Mouse (Mus musculus): ENCODE results near the gene Efna5. TPM values are rescaled to one million over a fixed set of nuclear protein-coding genes. Genes with fewer than 3 reads are reported as not detected.

Efna5 gene
- polyA plus RNA-seq, 1 experiment from 2014 or later = 3.2 TPM

GRCm38 (mm10) chr17:62657832-62658630, 223.1 kb downstream of the Efna5 start:
- no peak for DNase-seq (ENCODE audit: low spot score)

- DNase-seq (ENCODE audit: low spot score) = no peak
Observed at GRCm38 (mm10) chr17:62657051-62657450, 224.1 kb downstream of the Efna5 start.

- no peak for DNase-seq (ENCODE audit: low spot score)
Observed at GRCm38 (mm10) chr17:62656591-62656990, 224.5 kb downstream of the Efna5 start.

- DNase-seq (ENCODE audit: low spot score) = no peak
Observed at GRCm38 (mm10) chr17:62655819-62656355, 225.2 kb downstream of the Efna5 start.

- no peak for DNase-seq (ENCODE audit: low spot score)
Observed at GRCm38 (mm10) chr17:62652451-62652850, 228.7 kb downstream of the Efna5 start.

GRCm38 (mm10) chr17:62651696-62652095, 229.4 kb downstream of the Efna5 start:
- DNase-seq (ENCODE audit: low spot score) = no peak

GRCm38 (mm10) chr17:62649293-62649950, 231.7 kb downstream of the Efna5 start:
- no peak for DNase-seq (ENCODE audit: low spot score)

GRCm38 (mm10) chr17:62646836-62647235, 234.3 kb downstream of the Efna5 start:
- no peak for DNase-seq (ENCODE audit: low spot score)

- no peak for DNase-seq (ENCODE audit: low spot score)
Observed at GRCm38 (mm10) chr17:62642447-62643145, 238.5 kb downstream of the Efna5 start.

- DNase-seq (ENCODE audit: low spot score) = no peak
Observed at GRCm38 (mm10) chr17:62640654-62641053, 240.5 kb downstream of the Efna5 start.

GRCm38 (mm10) chr17:62636896-62637295, 244.2 kb downstream of the Efna5 start:
- no peak for DNase-seq (ENCODE audit: low spot score)

GRCm38 (mm10) chr17:62634937-62635336, 246.2 kb downstream of the Efna5 start:
- DNase-seq (ENCODE audit: low spot score) = no peak

- DNase-seq (ENCODE audit: low spot score) = no peak
Observed at GRCm38 (mm10) chr17:62628474-62628873, 252.6 kb downstream of the Efna5 start.

- DNase-seq (ENCODE audit: low spot score) = no peak
Observed at GRCm38 (mm10) chr17:62627508-62627907, 253.6 kb downstream of the Efna5 start.

- no peak for DNase-seq (ENCODE audit: low spot score)
Observed at GRCm38 (mm10) chr17:62625646-62626020, 255.5 kb downstream of the Efna5 start.

GRCm38 (mm10) chr17:62624804-62625645, 256.1 kb downstream of the Efna5 start:
- DNase-seq (ENCODE audit: low spot score) = no peak

- no peak for DNase-seq (ENCODE audit: low spot score)
Observed at GRCm38 (mm10) chr17:62623224-62623623, 257.9 kb downstream of the Efna5 start.

- no peak for DNase-seq (ENCODE audit: low spot score)
Observed at GRCm38 (mm10) chr17:62622481-62622880, 258.6 kb downstream of the Efna5 start.

- DNase-seq (ENCODE audit: low spot score) = no peak
Observed at GRCm38 (mm10) chr17:62615159-62615558, 266.0 kb downstream of the Efna5 start.

GRCm38 (mm10) chr17:62614708-62615107, 266.4 kb downstream of the Efna5 start:
- no peak for DNase-seq (ENCODE audit: low spot score)

- no peak for DNase-seq (ENCODE audit: low spot score)
Observed at GRCm38 (mm10) chr17:62614237-62614636, 266.9 kb downstream of the Efna5 start.

All from thymus, postnatal 0 days (tissue).